Mouse (Mus musculus) intestine, embryonic 14.5 days (tissue): ENCODE measurements around the gene Armt1. TPM values are rescaled to one million over a fixed set of nuclear protein-coding genes. Genes with fewer than 3 reads are reported as not detected.

Experiments used
- ATAC-seq: fragments of 200-750 bp; cut with Nextera tagmentation; replicated peaks from 2 replicates; pipeline ENCODE4 v1.8.0; 2017; ENCODE audit warnings: low read depth, moderate number of reproducible peaks, moderate TSS enrichment, moderate library complexity; ENCODE audit not compliant: low FRiP score, low TSS enrichment
- DNase-seq: peaks from one replicate; pipeline ENCODE4 v3.0.0-alpha.2; 2018; ENCODE audit warnings: low spot score
- H3K27ac ChIP-seq: fragments of 300-500 bp; sonication (generic); 2 replicates; pipeline ENCODE4 v1.5.1; 2014; ENCODE audit warnings: low read depth, mild to moderate bottlenecking, control low read depth
- H3K27me3 ChIP-seq: fragments of 300-500 bp; sonication (generic); replicated peaks from 2 replicates; pipeline ENCODE4 v1.6.1; 2014; ENCODE audit warnings: low read length, control low read depth; ENCODE audit not compliant: control insufficient read depth, insufficient read depth
- H3K36me3 ChIP-seq: fragments of 300-500 bp; sonication (generic); 2 replicates; pipeline ENCODE4 v1.6.1; 2014; ENCODE audit warnings: low read length, control low read depth; ENCODE audit not compliant: control insufficient read depth, insufficient read depth
- H3K4me1 ChIP-seq: fragments of 300-500 bp; sonication (generic); replicated peaks from 2 replicates; pipeline ENCODE4 v1.6.1; 2014; ENCODE audit warnings: low read length, control low read depth, mixed read lengths; ENCODE audit not compliant: control insufficient read depth, insufficient read depth
- H3K4me2 ChIP-seq: fragments of 300-500 bp; sonication (generic); 2 replicates; pipeline ENCODE4 v1.6.1; 2014; ENCODE audit warnings: low read length
- H3K4me3 ChIP-seq: fragments of 300-500 bp; sonication (generic); 2 replicates; pipeline ENCODE4 v1.5.1; 2014; ENCODE audit warnings: low read depth, low read length, control low read depth, mixed read lengths
- H3K9ac ChIP-seq: fragments of 300-500 bp; sonication (generic); 2 replicates; pipeline ENCODE4 v1.6.1; 2014; ENCODE audit warnings: mild to moderate bottlenecking, low read length
- H3K9me3 ChIP-seq: fragments of 300-500 bp; sonication (generic); 2 replicates; pipeline ENCODE4 v1.6.1; 2016; ENCODE audit warnings: low read length, control low read depth; ENCODE audit not compliant: control insufficient read depth
- WGBS: fragments of 180-500 bp; shearing (Covaris S2); extraction: QIAGEN DNeasy Blood & Tissue Kit; methylation state at CpG from one replicate; pipeline ENCODE4 v1.1.7; 2014; 5-methylcytosine and 5-hydroxymethylcytosine counted together
- polyA plus RNA-seq: library from polyadenylated mRNA; unstranded; fragments of >200 nt; fragmentation: Nextera tagmentation; extraction: Ambion mirVana; gene quantifications from 2 replicates; pipeline ENCODE4 v1.2.1, GENCODE M21; 2014

The Armt1 gene
- polyA plus RNA-seq, 1 experiment from 2014 or later, result 18.5 TPM

DNA sequence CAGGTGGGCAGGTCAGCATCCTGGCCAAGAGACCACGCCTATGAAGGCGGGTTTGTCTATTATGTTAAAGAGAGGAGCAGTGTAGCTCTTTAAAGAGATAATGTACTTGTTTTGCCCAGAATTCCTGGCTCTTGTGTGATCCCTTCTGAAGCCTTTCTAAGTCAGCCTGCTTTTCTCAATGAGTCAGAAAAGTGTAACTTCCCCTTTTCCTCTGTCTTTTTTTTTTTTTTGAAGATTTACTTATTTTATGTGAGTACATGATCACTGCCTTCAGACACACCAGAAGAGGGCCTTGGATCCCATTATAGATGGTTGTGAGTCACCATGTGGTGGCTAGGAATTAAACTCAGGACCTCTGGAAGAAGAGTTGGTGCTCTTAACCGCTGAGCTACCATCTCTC is 37.1 kb downstream of the Armt1 start:
- Histone ChIP-seq H3K4me3 (no peak overlapping the region), H3K9ac (no peak overlapping the region), H3K9me3 (no peaks in the 10 kb centered on the region), H3K4me1 (no peaks in the 10 kb centered on the region), H3K36me3 (no peaks in the 10 kb centered on the region), H3K27ac (no peak overlapping the region), H3K27me3 (no peaks in the 10 kb centered on the region), H3K4me2 (no peak overlapping the region)
- no peak for ATAC-seq
- DNase-seq, result no peak
- WGBS, result 78% methylated on average over 3 of the region's 3 CpGs

DNA sequence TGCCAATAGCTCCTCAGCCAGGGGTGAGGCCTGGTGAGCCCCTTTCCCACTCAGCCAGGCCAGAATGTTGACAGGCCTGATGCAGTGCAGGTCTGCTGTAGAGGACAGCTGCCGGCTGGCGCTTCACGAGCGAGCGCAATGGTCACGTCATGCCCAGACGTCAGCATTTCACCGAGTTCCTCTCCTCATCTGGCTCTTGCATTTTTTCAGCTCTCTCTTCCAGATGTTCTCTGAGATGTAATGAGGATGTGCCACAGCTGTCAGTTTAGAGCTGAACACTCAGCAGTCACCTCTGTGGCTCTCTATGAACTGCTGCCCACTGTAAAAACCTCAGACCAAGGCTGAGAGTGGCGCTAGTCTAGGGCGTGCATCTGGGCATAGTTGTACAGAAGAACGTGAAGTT is 41.3 kb downstream of the Armt1 start:
- Histone ChIP-seq H3K4me3 (no peak overlapping the region), H3K27me3 (no peaks in the 10 kb centered on the region), H3K9ac (no peak overlapping the region), H3K4me1 (no peaks in the 10 kb centered on the region), H3K9me3 (no peaks in the 10 kb centered on the region), H3K36me3 (no peaks in the 10 kb centered on the region), H3K4me2 (no peak overlapping the region; the same call in 1 of the 2 replicates), H3K27ac (no peak overlapping the region; the same call in 1 of the 2 replicates)
- peak; percentile 58 for DNase-seq
- ATAC-seq, result peak; percentile 62; the same call in 1 of the 2 replicates
- 30% methylated on average over 11 of the region's 11 CpGs for WGBS

DNA sequence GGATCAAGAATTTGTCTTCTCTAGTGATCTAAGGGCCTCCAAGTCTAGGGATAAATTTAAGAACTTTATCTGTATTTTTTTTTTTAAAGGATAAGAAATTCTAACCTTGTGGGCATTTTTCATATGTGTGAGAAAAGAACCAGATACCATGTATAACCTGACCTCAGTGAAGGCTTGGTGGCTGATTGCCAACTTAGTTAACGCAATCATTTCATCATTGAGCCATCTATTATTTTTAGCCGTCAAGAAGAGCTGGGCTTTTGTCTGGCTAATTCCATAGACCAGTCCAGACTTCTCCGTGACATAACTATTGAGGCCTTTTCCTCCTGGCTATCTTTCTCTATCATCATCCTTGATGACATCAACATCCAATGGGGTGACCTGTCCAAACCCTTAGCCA is 43.2 kb downstream of the Armt1 start:
- ATAC-seq, result no peak

DNA sequence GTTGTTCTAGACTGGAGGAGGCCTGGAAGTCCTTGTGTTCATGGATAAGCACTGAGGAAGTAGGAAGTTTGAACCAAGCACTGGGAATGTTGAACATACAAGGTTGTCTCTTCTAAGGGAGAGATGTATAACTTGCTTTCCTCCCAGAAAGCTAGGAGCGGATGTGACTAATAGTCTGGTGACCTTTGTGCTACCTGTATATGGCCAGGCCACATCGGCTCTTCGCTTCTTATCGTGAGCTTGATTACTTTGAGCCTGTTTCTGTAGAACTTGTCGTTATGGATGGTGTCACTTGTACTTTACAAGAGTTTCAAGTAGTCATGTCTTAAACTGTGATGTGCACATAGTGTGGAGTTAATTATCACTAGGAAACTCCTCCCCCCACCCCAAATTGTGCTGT is 44.3 kb downstream of the Armt1 start:
- DNase-seq (no peak), ATAC-seq (no peak)
- H3K9me3 ChIP-seq, result no peaks in the 10 kb centered on the region
- no peaks in the 10 kb centered on the region for H3K4me1 ChIP-seq
- no peaks in the 10 kb centered on the region for H3K36me3 ChIP-seq
- H3K27me3 ChIP-seq, result no peaks in the 10 kb centered on the region
- H3K9ac ChIP-seq, result no peak overlapping the region
- no peak overlapping the region for H3K4me2 ChIP-seq
- H3K4me3 ChIP-seq, result no peak overlapping the region
- WGBS, result 84% methylated on average over 5 of the region's 5 CpGs
- no peak overlapping the region for H3K27ac ChIP-seq

More for the DNA sequence above, 43.2 kb downstream of the Armt1 start:
- H3K4me1 ChIP-seq, result no peaks in the 10 kb centered on the region
- WGBS, result 72% methylated on average over 3 of the region's 3 CpGs
- no peak overlapping the region for H3K9ac ChIP-seq
- H3K4me2 ChIP-seq, result no peak overlapping the region
- H3K9me3 ChIP-seq, result no peaks in the 10 kb centered on the region
- no peak overlapping the region for H3K27ac ChIP-seq
- no peak overlapping the region for H3K4me3 ChIP-seq
- no peaks in the 10 kb centered on the region for H3K27me3 ChIP-seq
- no peaks in the 10 kb centered on the region for H3K36me3 ChIP-seq
- no peak for DNase-seq

DNA sequence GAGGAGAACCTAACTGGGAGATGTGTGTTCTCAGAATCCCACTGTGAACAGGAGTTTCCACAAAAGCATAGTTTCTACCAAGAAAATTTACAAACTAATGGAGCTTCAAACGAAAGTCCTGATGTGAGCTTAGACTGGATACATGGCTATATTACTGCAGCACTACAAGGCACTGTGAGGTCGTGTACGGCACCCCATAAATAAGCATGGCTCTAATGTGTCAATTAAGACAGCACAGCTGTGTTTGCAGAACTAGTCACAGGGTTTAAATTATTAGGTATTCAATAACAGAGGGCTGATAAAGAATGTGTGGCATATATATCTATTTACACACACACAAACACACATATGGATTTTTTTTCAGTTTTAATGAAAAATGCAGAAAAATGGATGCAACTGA is 48.7 kb downstream of the Armt1 start:
- Histone ChIP-seq H3K9ac (no peak overlapping the region), H3K36me3 (no peaks in the 10 kb centered on the region), H3K4me2 (no peak overlapping the region), H3K27ac (no peak overlapping the region), H3K27me3 (no peaks in the 10 kb centered on the region), H3K4me1 (no peaks in the 10 kb centered on the region), H3K4me3 (no peak overlapping the region), H3K9me3 (no peaks in the 10 kb centered on the region)
- DNase-seq (no peak), ATAC-seq (no peak)
- WGBS, result 61% methylated on average over 3 of the region's 3 CpGs

DNA sequence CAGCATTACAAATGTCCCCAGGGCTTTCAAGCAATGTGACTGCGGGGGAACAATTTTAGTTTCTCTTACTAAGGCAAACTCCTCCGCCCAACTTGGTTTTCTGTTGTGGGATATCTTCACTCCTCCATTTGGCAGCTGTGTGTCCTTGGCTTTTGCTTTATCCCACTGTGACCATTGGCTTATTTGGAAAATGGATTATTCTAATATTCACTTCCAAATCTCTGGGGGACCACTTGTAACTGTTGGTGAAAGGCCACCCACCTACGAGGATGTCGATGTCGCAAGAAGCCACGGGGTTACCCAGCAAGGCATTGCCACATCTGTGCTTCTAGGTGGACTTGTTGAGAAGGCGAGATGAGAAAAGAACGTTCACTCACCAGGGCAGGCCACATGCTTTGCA is 49.4 kb downstream of the Armt1 start:
- H3K4me3 ChIP-seq, result no peak overlapping the region
- H3K4me1 ChIP-seq, result no peaks in the 10 kb centered on the region
- H3K4me2 ChIP-seq, result no peak overlapping the region
- DNase-seq (no peak), ATAC-seq (no peak)
- no peaks in the 10 kb centered on the region for H3K27me3 ChIP-seq
- no peak overlapping the region for H3K27ac ChIP-seq
- no peak overlapping the region for H3K9ac ChIP-seq
- 87% methylated on average over 8 of the region's 8 CpGs for WGBS
- H3K36me3 ChIP-seq, result no peaks in the 10 kb centered on the region
- H3K9me3 ChIP-seq, result no peaks in the 10 kb centered on the region

DNA sequence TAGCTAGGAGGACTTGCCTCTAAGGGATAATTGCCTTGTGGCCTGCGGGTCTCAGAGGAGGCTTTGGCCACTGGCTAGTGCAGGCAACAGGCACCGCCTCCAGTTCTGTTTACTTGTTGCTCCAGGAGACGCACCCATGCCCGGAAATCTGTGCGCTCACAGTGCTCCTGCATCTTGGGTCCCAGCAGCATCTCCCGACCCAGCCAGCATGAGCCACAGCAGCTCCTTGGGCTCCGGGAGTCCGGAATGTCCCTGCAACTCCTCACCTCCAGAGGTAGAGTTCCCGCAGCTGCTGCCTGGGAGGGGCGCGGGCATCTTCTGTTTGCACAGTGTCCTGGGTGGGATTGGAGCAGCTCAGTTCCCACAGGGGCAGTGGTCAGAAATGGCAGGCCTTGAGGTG is 50.1 kb downstream of the Armt1 start, which contains the start of gene Ccdc170:
Gene Ccdc170, plus strand, starts transcription at position 148 of the 400 bp plus-strand sequence.
- H3K36me3 ChIP-seq, result no peaks in the 10 kb centered on the region
- H3K9ac ChIP-seq, result no peak within 1 kb of the TSS
- 29% methylated on average over 11 of the region's 11 CpGs for WGBS
- no peak within 1 kb of the TSS for H3K4me3 ChIP-seq
- ATAC-seq (no peak), DNase-seq (no peak)
- H3K9me3 ChIP-seq, result no peaks in the 10 kb centered on the region
- no peaks in the 10 kb centered on the region for H3K4me1 ChIP-seq
- no peaks in the 10 kb centered on the region for H3K27me3 ChIP-seq
- H3K27ac ChIP-seq, result no peak within 1 kb of the TSS
- no peak within 1 kb of the TSS for H3K4me2 ChIP-seq

DNA sequence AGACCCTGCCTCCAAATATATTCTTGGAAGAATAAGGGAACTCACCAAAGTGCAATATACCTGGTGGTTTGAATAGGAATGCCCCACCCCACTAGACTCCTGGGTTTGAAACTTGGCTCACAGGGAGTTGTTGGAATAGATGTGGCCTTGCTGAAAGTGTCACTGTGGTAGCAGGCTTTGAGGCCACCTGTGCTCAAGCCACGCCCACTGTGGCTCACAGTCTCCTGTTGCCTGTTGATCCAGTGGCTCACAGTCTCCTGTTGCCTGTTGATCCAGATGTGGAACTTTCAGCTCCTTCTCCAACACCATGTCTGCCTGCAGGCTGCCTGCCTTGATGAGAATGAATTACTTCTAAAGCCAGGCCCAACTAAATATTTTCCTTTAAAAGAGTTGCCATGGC is 51.6 kb downstream of the Armt1 start:
- no peaks in the 10 kb centered on the region for H3K4me1 ChIP-seq
- no peak for ATAC-seq
- H3K27ac ChIP-seq, result no peak overlapping the region
- no peak overlapping the region for H3K9ac ChIP-seq
- no peak overlapping the region for H3K4me2 ChIP-seq
- WGBS, result 86% methylated on average over 1 of the region's 1 CpGs
- H3K4me3 ChIP-seq, result no peak overlapping the region
- no peaks in the 10 kb centered on the region for H3K27me3 ChIP-seq
- no peaks in the 10 kb centered on the region for H3K9me3 ChIP-seq
- no peak for DNase-seq
- H3K36me3 ChIP-seq, result no peaks in the 10 kb centered on the region

DNA sequence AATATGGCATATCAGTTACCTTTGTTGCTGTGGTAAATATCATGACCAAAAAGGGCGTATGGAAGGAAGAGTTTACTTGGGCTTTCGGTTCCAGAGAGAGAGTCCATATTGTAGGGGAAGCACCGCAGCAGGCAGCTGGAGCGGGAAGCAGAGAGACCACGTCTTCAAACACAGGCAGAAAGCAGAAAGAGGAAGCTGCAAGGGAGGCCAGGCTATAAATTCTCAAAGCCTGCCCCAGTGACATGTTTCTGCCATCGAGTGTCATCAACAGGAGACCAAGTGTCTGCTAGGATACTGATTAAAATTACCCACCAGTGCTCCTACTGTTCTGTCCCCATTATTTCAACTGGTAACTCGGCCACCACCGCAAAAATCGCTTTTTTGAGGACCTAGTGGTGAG is 52.7 kb downstream of the Armt1 start:
- Histone ChIP-seq H3K9me3 (no peaks in the 10 kb centered on the region), H3K4me2 (no peak overlapping the region), H3K36me3 (no peaks in the 10 kb centered on the region), H3K4me1 (no peaks in the 10 kb centered on the region), H3K27ac (no peak overlapping the region), H3K4me3 (no peak overlapping the region), H3K27me3 (no peaks in the 10 kb centered on the region), H3K9ac (no peak overlapping the region)
- DNase-seq, result no peak
- WGBS, result 65% methylated on average over 9 of the region's 9 CpGs
- no peak for ATAC-seq
